Mouse (Mus musculus): Measurements from ENCODE around the gene Arl5c.

Arl5c gene

GRCm38 (mm10) chr11:97995564-97996288 lies at the start of gene Arl5c:
TSS of gene Arl5c (minus strand) at chr11:97996181.
- TF ChIP-seq GATA4 (IDR thresholded peaks at IDR 0.05; ENCODE audit: insufficient replicate concordance, low read length): no peak

- no peak for TF ChIP-seq GATA4 (IDR thresholded peaks at IDR 0.05; ENCODE audit: insufficient replicate concordance, low read length)
Measured at GRCm38 (mm10) chr11:98045596-98045995, 49.6 kb upstream of the Arl5c start.

GRCm38 (mm10) chr11:98044074-98044473 lies 48.1 kb upstream of the Arl5c start:
- TF ChIP-seq GATA4 (IDR thresholded peaks at IDR 0.05; ENCODE audit: insufficient replicate concordance, low read length): no peak

- TF ChIP-seq GATA4 (IDR thresholded peaks at IDR 0.05; ENCODE audit: insufficient replicate concordance, low read length): no peak
Measured at GRCm38 (mm10) chr11:98042741-98043140, 46.8 kb upstream of the Arl5c start.

GRCm38 (mm10) chr11:98040975-98041374 lies 45.0 kb upstream of the Arl5c start:
- TF ChIP-seq GATA4 (IDR thresholded peaks at IDR 0.05; ENCODE audit: insufficient replicate concordance, low read length): no peak

GRCm38 (mm10) chr11:98037871-98038270 lies 41.9 kb upstream of the Arl5c start:
- no peak for TF ChIP-seq GATA4 (IDR thresholded peaks at IDR 0.05; ENCODE audit: insufficient replicate concordance, low read length)

- no peak for TF ChIP-seq GATA4 (IDR thresholded peaks at IDR 0.05; ENCODE audit: insufficient replicate concordance, low read length)
Measured at GRCm38 (mm10) chr11:98035977-98036377, 40.0 kb upstream of the Arl5c start.

- no peak for TF ChIP-seq GATA4 (IDR thresholded peaks at IDR 0.05; ENCODE audit: insufficient replicate concordance, low read length)
Measured at GRCm38 (mm10) chr11:98034840-98035239, 38.9 kb upstream of the Arl5c start.

- TF ChIP-seq GATA4 (IDR thresholded peaks at IDR 0.05; ENCODE audit: insufficient replicate concordance, low read length): no peak
Measured at GRCm38 (mm10) chr11:98034061-98034460, 38.1 kb upstream of the Arl5c start.

- no peak for TF ChIP-seq GATA4 (IDR thresholded peaks at IDR 0.05; ENCODE audit: insufficient replicate concordance, low read length)
Measured at GRCm38 (mm10) chr11:98031443-98031770, 35.4 kb upstream of the Arl5c start.

- no peak for TF ChIP-seq GATA4 (IDR thresholded peaks at IDR 0.05; ENCODE audit: insufficient replicate concordance, low read length)
Measured at GRCm38 (mm10) chr11:98030701-98031442, 34.9 kb upstream of the Arl5c start.

GRCm38 (mm10) chr11:98027785-98028184 lies 31.8 kb upstream of the Arl5c start:
- TF ChIP-seq GATA4 (IDR thresholded peaks at IDR 0.05; ENCODE audit: insufficient replicate concordance, low read length): no peak

GRCm38 (mm10) chr11:98027297-98027688 lies 31.3 kb upstream of the Arl5c start:
- no peak for TF ChIP-seq GATA4 (IDR thresholded peaks at IDR 0.05; ENCODE audit: insufficient replicate concordance, low read length)

- TF ChIP-seq GATA4 (IDR thresholded peaks at IDR 0.05; ENCODE audit: insufficient replicate concordance, low read length): 0 out of 2 replicates have a peak, but pooled peaks have one; percentile 15
Measured at GRCm38 (mm10) chr11:98026570-98027296, 30.8 kb upstream of the Arl5c start, which contains the start of gene Rpl19. TSS of gene Rpl19 (plus strand) at chr11:98026710.

- peak; percentile 85; the same call in 1 of the 2 replicates for TF ChIP-seq GATA4 (IDR thresholded peaks at IDR 0.05; ENCODE audit: insufficient replicate concordance, low read length)
Measured at GRCm38 (mm10) chr11:98026248-98026569, 30.2 kb upstream of the Arl5c start.

GRCm38 (mm10) chr11:98024516-98024915 lies 28.5 kb upstream of the Arl5c start:
- TF ChIP-seq GATA4 (IDR thresholded peaks at IDR 0.05; ENCODE audit: insufficient replicate concordance, low read length): no peak

Data from liver, adult (tissue).